Mouse (Mus musculus) layer of hippocampus, postnatal 10 days (tissue): Measurements from ENCODE around the gene Gm21586. TPM values are rescaled to one million over a fixed set of nuclear protein-coding genes. Genes with fewer than 3 reads are reported as not detected.
"Not testable (repeated sequence)": the region's sequence is repeated elsewhere in the genome, so short reads cannot be mapped to it uniquely, and the experiment has no call there.

Source experiments
- DNase-seq, 2 experiments: peaks; one replicate each; pipeline ENCODE4 v3.0.0; 2021; ENCODE audit warnings: low spot score in 2 of 2
- long read RNA-seq: library from polyadenylated mRNA; stranded (forward); transcript quantifications from one replicate; pipeline ENCODE4 v2.0.0, GENCODE M21; 2023
- total RNA-seq, 2 experiments: library from RNA; stranded (reverse); gene quantifications; 2 replicates each; pipeline ENCODE4 v1.2.3; 2021

Gene Gm21586
- not detected for total RNA-seq
- long read RNA-seq, partial matches to known transcripts = 1 of 1 reads
- long read RNA-seq, other reads (novel, unspliced or antisense) = 0 of 1 reads

DNA sequence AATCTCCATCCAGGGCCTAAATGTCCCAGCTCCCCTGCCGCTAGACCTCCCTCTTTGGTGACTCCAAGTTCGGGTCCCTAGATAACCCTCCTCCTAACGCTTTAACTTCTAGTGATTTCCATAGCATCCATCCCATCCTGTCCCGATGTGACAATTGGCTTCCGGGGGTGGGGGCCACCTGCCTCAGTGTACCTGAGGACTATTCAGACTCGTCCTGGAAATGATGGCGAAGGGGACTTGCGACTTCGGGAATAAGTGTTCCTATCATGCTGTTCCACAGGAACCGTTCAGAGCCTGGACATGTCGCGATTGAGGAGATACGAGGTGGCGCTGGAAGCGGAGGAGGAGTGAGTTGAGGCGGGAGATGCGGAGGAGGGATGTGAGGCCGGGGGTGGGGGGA lies at the start of gene Gm21586:
Gene Gm21586 (plus strand): TSS at position 301 of the 400 bp plus-strand sequence.
- not testable (repeated sequence) for DNase-seq

- DNase-seq = not testable (repeated sequence)
Observed at GRCm38 (mm10) chr4:42466452-42466851, 27.3 kb downstream of the Gm21586 start, which contains the start of gene Gm2163. TSS of gene Gm2163 (plus strand) at chr4:42466752.

Other genes with a start within 250 kb of the Gm21586 start
- gene Gm10600, start 198.7 kb upstream of the Gm21586 start, total RNA-seq = 1 to 10 TPM; 4.5 to 5.3 TPM
- gene Ccl21b, start 183.6 kb upstream of the Gm21586 start, total RNA-seq = not detected
- not detected for gene Gm21953, start 145.1 kb upstream of the Gm21586 start, total RNA-seq
- gene Fam205a3, start 121.0 kb upstream of the Gm21586 start, total RNA-seq = not detected
- 1 to 10 TPM; 2.3 to 2.5 TPM for gene Gm2163, start 27.4 kb downstream of the Gm21586 start, total RNA-seq
- not detected for gene Fam205a2, start 88.8 kb downstream of the Gm21586 start, total RNA-seq
- gene Gm10591, start 172.8 kb downstream of the Gm21586 start, total RNA-seq = not detected
- 10 to 100 TPM; 11.5 to 12.2 TPM for gene Gm2564, start 190.3 kb downstream of the Gm21586 start, total RNA-seq
- 1 to 10 TPM in 1 of 2 experiments, not detected in 1; 1.6 TPM for gene Ccl27b, start 215.9 kb downstream of the Gm21586 start, total RNA-seq
- gene Il11ra2, start 222.5 kb downstream of the Gm21586 start, total RNA-seq = not detected